Mouse (Mus musculus) ES-Bruce4 (cell line): ENCODE results near the gene Shank2.

Experiments used
- CTCF ChIP-seq: IDR thresholded peaks from one replicate; pipeline ENCODE4 v1.8.1; 2011; ENCODE audit warnings: low read depth, low read length
- EP300 ChIP-seq: IDR thresholded peaks from 2 replicates; pipeline ENCODE4 v1.6.1; 2011; ENCODE audit warnings: low read depth, low read length; ENCODE audit not compliant: insufficient read depth

- TF ChIP-seq EP300 (no peak), CTCF (no peak)
These were observed 337.0 kb downstream of the Shank2 start for GRCm38 (mm10) chr7:144338694-144339093.
